Mouse (Mus musculus) forebrain, postnatal 0 days (tissue): ENCODE measurements around the gene Ncaph2. TPM values are rescaled to one million over a fixed set of nuclear protein-coding genes. Genes with fewer than 3 reads are reported as not detected.

Source experiments
- ATAC-seq: fragments of 200-750 bp; cut with Nextera tagmentation; 2 replicates; pipeline ENCODE4 v1.8.0; 2017; ENCODE audit warnings: mild to moderate bottlenecking, moderate library complexity
- DNase-seq: peaks from one replicate; pipeline ENCODE4 v3.0.0-alpha.2; 2015
- H3K27ac ChIP-seq: fragments of 300-500 bp; sonication (generic); 2 replicates; pipeline ENCODE4 v1.5.1; 2014; ENCODE audit warnings: low read depth, mild to moderate bottlenecking, antibody characterized with exemption, low read length, moderate library complexity, mixed read lengths
- H3K27me3 ChIP-seq: fragments of 300-500 bp; sonication (generic); 2 replicates; pipeline ENCODE4 v1.6.1; 2014; ENCODE audit warnings: mild to moderate bottlenecking, low read length, mixed read lengths; ENCODE audit not compliant: insufficient read depth
- H3K36me3 ChIP-seq: fragments of 300-500 bp; sonication (generic); 2 replicates; pipeline ENCODE4 v1.6.1; 2014; ENCODE audit warnings: mild to moderate bottlenecking, moderate library complexity; ENCODE audit not compliant: insufficient read depth
- H3K4me1 ChIP-seq: fragments of 300-500 bp; sonication (generic); 2 replicates; pipeline ENCODE4 v1.6.1; 2014; ENCODE audit warnings: antibody characterized with exemption; ENCODE audit not compliant: insufficient read depth
- H3K4me2 ChIP-seq: fragments of 300-500 bp; sonication (generic); 2 replicates; pipeline ENCODE4 v1.6.1; 2014; ENCODE audit warnings: low read depth, mild to moderate bottlenecking, moderate library complexity
- H3K4me3 ChIP-seq: fragments of 300-500 bp; sonication (generic); 2 replicates; pipeline ENCODE4 v1.5.1; 2014; ENCODE audit warnings: low read depth, low read length, mixed read lengths
- H3K9ac ChIP-seq: fragments of 300-500 bp; sonication (generic); 2 replicates; pipeline ENCODE4 v1.6.1; 2014; ENCODE audit warnings: mild to moderate bottlenecking
- H3K9me3 ChIP-seq: fragments of 300-500 bp; sonication (generic); 2 replicates; pipeline ENCODE4 v1.6.1; 2016; ENCODE audit warnings: low read length
- CTCF ChIP-seq: sonication (generic); IDR thresholded peaks from 2 replicates; pipeline ENCODE4 v1.5.1; 2016; ENCODE audit warnings: antibody characterized with exemption, control low read depth, low read depth
- WGBS: fragments of 180-500 bp; shearing (Covaris S2); extraction: QIAGEN DNeasy Blood & Tissue Kit; methylation state at CpG from one replicate; pipeline ENCODE4 v1.1.7; 2014; 5-methylcytosine and 5-hydroxymethylcytosine counted together
- polyA plus RNA-seq: library from polyadenylated mRNA; unstranded; fragments of >200 nt; fragmentation: Nextera tagmentation; extraction: Ambion mirVana; gene quantifications from 2 replicates; pipeline ENCODE4 v1.2.1, GENCODE M21; 2015
- total RNA-seq: library from RNA; depleted of rRNA; stranded (reverse); fragments of >200 nt; gene quantifications from 2 replicates; pipeline ENCODE4 v1.2.3, GENCODE M21; 2014

Ncaph2 gene
- total and polyA plus RNA-seq, 2 experiments from 2014 or later = 93.8 to 94.9 TPM

DNA sequence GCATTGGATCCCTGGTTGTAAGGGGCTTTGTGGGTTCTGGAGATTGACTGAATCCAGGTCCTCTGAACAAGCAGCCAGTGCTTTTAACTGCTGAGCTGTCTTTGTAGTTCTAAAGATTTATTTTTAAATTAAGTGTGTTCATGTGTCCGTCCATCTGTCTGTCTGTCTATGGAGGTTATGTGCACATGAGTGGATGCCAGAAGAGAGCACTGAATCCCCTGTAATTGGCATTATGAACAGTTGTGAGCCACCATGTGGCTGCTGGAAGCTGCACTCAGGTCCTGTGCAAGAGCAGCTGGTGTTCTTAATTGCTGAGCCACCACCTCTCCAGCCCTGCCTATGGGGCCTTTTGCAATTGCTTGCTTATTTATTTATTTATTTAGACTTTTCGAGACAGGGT is 42.6 kb downstream of the Ncaph2 start:
- no peaks in the 10 kb centered on the region for H3K36me3 ChIP-seq
- H3K27ac ChIP-seq = no peak overlapping the region
- H3K9me3 ChIP-seq = no peaks in the 10 kb centered on the region
- H3K4me3 ChIP-seq = no peak overlapping the region
- ATAC-seq (no peak), DNase-seq (no peak)
- no peak overlapping the region for H3K9ac ChIP-seq
- H3K4me2 ChIP-seq = no peak overlapping the region
- WGBS = 55% methylated on average over 2 of the region's 2 CpGs
- H3K4me1 ChIP-seq = no peaks in the 10 kb centered on the region
- no peaks in the 10 kb centered on the region for H3K27me3 ChIP-seq
- no peak for TF ChIP-seq CTCF

GRCm38 (mm10) chr15:89399716-89400115 is 44.2 kb downstream of the Ncaph2 start:
- Histone ChIP-seq H3K9ac (no peak overlapping the region), H3K4me2 (no peak overlapping the region), H3K36me3 (no peaks in the 10 kb centered on the region), H3K27me3 (no peaks in the 10 kb centered on the region), H3K27ac (no peak overlapping the region), H3K4me1 (no peaks in the 10 kb centered on the region), H3K9me3 (no peaks in the 10 kb centered on the region), H3K4me3 (no peak overlapping the region)
- no peak for TF ChIP-seq CTCF
- no peak for DNase-seq
- no peak for ATAC-seq
- WGBS = 55% methylated on average over 1 of the region's 1 CpGs

DNA sequence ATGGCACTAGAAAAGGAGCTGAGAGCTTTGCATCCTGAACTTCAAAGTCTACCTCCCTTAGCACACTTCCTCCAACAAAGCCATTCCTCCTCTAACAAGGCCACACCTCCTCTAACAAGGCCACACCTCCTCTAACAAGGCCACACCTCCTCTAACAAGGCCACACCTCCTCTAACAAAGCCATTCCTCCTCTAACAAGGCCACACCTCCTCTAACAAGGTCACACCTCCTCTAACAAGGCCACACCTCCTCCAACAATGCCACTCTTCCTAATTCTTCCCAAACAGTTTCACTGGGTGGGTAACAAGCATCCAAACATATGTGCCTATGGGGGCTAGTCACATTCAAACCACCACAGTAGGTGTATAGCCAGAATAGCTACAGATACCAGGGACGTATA is 47.0 kb downstream of the Ncaph2 start:
- no peak for ATAC-seq
- H3K27me3 ChIP-seq = no peaks in the 10 kb centered on the region
- H3K9me3 ChIP-seq = no peaks in the 10 kb centered on the region
- no peak for DNase-seq
- WGBS = 94% methylated on average over 1 of the region's 1 CpGs
- H3K4me3 ChIP-seq = no peak overlapping the region
- no peak overlapping the region for H3K4me2 ChIP-seq
- H3K36me3 ChIP-seq = no peaks in the 10 kb centered on the region
- H3K4me1 ChIP-seq = no peaks in the 10 kb centered on the region
- H3K9ac ChIP-seq = no peak overlapping the region
- no peak for TF ChIP-seq CTCF
- no peak overlapping the region for H3K27ac ChIP-seq

DNA sequence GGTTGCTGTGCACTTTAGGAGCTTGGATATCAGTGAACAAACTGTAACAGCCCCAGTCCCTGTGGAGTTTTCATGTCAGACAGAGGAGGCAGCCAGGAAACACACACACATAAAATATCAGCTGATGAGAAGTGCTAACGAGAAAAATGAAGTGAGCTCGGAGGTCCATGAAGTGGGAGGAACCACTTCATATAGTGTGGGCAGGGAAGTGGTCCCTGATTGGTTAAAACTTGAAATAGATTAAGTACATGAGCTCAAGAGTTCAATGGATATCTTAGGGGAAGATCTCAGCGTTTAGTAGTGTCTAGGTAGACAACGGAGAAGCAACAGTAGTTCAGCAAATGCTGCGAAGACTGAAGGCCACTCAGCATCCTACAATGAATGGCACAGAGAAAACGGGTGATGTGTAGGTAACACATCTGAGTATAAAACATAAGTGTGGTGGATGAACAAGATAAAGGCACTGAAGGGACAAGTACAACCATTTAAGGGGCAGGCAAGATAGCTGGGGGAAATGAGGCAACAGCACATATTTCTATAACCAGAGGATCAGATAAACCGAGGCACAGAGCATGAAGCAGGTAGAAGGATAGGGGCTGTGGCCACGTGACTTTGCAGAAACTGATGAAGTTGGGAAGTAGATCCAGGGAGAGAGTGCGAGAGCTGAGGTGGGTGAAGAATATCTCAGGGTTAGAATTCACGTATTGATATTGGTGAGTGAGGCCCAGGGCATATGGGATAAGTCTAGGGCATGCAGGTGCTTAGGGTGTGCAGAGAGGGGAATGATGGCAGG is 49.5 kb downstream of the Ncaph2 start:
- no peak overlapping the region for H3K4me3 ChIP-seq

GRCm38 (mm10) chr15:89406691-89407090 is 51.2 kb downstream of the Ncaph2 start:
- no peak overlapping the region for H3K4me3 ChIP-seq
- H3K9ac ChIP-seq = no peak overlapping the region
- DNase-seq (no peak), ATAC-seq (no peak)
- H3K4me2 ChIP-seq = no peak overlapping the region
- peaks cover 5% of the 10 kb centered on the region; the same call in 1 of the 2 replicates for H3K9me3 ChIP-seq
- H3K27ac ChIP-seq = no peak overlapping the region
- no peaks in the 10 kb centered on the region for H3K4me1 ChIP-seq
- no peaks in the 10 kb centered on the region for H3K36me3 ChIP-seq
- no peak for TF ChIP-seq CTCF
- H3K27me3 ChIP-seq = no peaks in the 10 kb centered on the region

More for the DNA sequence above, 49.5 kb downstream of the Ncaph2 start:
- Histone ChIP-seq H3K9me3 (peaks cover 5% of the 10 kb centered on the region; the same call in 1 of the 2 replicates), H3K27me3 (no peaks in the 10 kb centered on the region), H3K9ac (no peak overlapping the region), H3K4me2 (no peak overlapping the region), H3K4me1 (no peaks in the 10 kb centered on the region), H3K27ac (no peak overlapping the region), H3K36me3 (no peaks in the 10 kb centered on the region)
- ATAC-seq (no peak), DNase-seq (no peak)
- TF ChIP-seq CTCF = no peak
- 82% methylated on average over 10 of the region's 10 CpGs for WGBS

- no peaks in the 10 kb centered on the region for H3K4me1 ChIP-seq
- no peak within 1 kb of the TSS for H3K27ac ChIP-seq
- H3K4me2 ChIP-seq = no peak within 1 kb of the TSS
- no peak within 1 kb of the TSS for H3K9ac ChIP-seq
- no peak within 1 kb of the TSS for H3K4me3 ChIP-seq
- H3K9me3 ChIP-seq = peaks cover 5% of the 10 kb centered on the region; the same call in 1 of the 2 replicates
- H3K36me3 ChIP-seq = no peaks in the 10 kb centered on the region
- TF ChIP-seq CTCF = no peak
- WGBS = 92% methylated on average over 24 of the region's 24 CpGs
- DNase-seq (no peak), ATAC-seq (no peak)
- no peaks in the 10 kb centered on the region for H3K27me3 ChIP-seq
Measured at GRCm38 (mm10) chr15:89410118-89410517, 54.6 kb downstream of the Ncaph2 start, which contains the start of gene Syce3. Gene Syce3 (minus strand): TSS chr15:89410503.

DNA sequence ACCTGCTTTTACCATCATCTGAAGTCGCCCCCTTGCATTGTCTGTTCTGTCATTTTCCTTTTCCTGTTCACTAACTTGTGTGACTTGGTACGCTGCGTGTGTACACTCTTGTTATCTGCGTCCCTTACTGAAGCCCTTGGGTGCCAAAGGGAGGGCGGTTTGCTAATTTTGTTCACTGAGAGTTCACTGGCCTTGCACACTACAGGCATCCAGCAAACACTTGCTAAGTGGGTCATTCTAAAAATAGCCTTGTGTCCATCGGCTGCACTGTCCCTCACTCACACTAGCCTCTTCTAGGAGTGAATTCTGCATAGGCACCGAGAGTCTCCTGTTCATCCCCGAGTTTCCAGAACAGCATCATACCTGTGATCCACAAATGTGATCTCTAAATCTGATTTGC is 59.8 kb downstream of the Ncaph2 start:
- no peak for TF ChIP-seq CTCF
- ATAC-seq (no peak), DNase-seq (no peak)
- Histone ChIP-seq H3K9ac (no peak overlapping the region), H3K4me3 (no peak overlapping the region), H3K4me1 (no peaks in the 10 kb centered on the region), H3K9me3 (no peaks in the 10 kb centered on the region), H3K27ac (no peak overlapping the region), H3K4me2 (no peak overlapping the region), H3K27me3 (no peaks in the 10 kb centered on the region), H3K36me3 (peaks cover 11% of the 10 kb centered on the region; the same call in 1 of the 2 replicates)
- WGBS = 89% methylated on average over 8 of the region's 8 CpGs
